Mouse (Mus musculus) cortical plate, adult 2 months (tissue): Measurements from ENCODE around the gene Olig3. TPM values are rescaled to one million over a fixed set of nuclear protein-coding genes. Genes with fewer than 3 reads are reported as not detected.
"Not testable (repeated sequence)": the region's sequence is repeated elsewhere in the genome, so short reads cannot be mapped to it uniquely, and the experiment has no call there.

Experiments
- H3K27ac ChIP-seq: fragments of 200-500 bp; 2 replicates; pipeline ENCODE4 v1.5.1; 2012; ENCODE audit warnings: low read length, control low read depth, inconsistent platforms; ENCODE audit not compliant: insufficient read depth
- H3K4me1 ChIP-seq: fragments of 200-500 bp; 2 replicates; pipeline ENCODE4 v1.6.1; 2011; ENCODE audit warnings: low read length; ENCODE audit not compliant: control insufficient read depth, insufficient read depth
- H3K4me3 ChIP-seq: fragments of 200-500 bp; 2 replicates; pipeline ENCODE4 v1.5.1; 2011; ENCODE audit warnings: mild to moderate bottlenecking, low read length, control low read depth; ENCODE audit not compliant: insufficient read depth
- CTCF ChIP-seq: fragments of 200-500 bp; IDR thresholded peaks from 2 replicates; pipeline ENCODE4 v1.5.1; 2011; ENCODE audit warnings: mild to moderate bottlenecking, control low read depth, low read length; ENCODE audit not compliant: insufficient read depth; ENCODE audit errors: extremely low read depth
- POLR2A ChIP-seq: fragments of 200-500 bp; IDR thresholded peaks from 2 replicates; pipeline ENCODE4 v1.6.1; 2011; ENCODE audit warnings: mild to moderate bottlenecking, low read length, control low read depth; ENCODE audit not compliant: insufficient read depth; ENCODE audit errors: extremely low read depth
- polyA plus RNA-seq: library from polyadenylated mRNA; depleted of rRNA; stranded (reverse); fragments of >200 nt; gene quantifications from 2 replicates; pipeline ENCODE4 v1.2.3, GENCODE M21; 2012; rRNA removed

The Olig3 gene
- polyA plus RNA-seq, 1 experiment: not detected

- TF ChIP-seq CTCF (no peak), POLR2A (no peak)
- H3K4me3 ChIP-seq: no peak overlapping the region
These were observed 19.5 kb downstream of the Olig3 start for GRCm38 (mm10) chr10:19375838-19376237.

GRCm38 (mm10) chr10:19380971-19381370 is 24.6 kb downstream of the Olig3 start:
- H3K4me1 ChIP-seq, H3K27ac ChIP-seq, H3K4me3 ChIP-seq: not testable (repeated sequence)

More at GRCm38 (mm10) chr10:19375838-19376237, 19.5 kb downstream of the Olig3 start:
- H3K27ac ChIP-seq: no peak overlapping the region
- H3K4me1 ChIP-seq: no peaks in the 10 kb centered on the region

- no peak for TF ChIP-seq POLR2A
- no peak for TF ChIP-seq CTCF
- Histone ChIP-seq H3K4me3 (no peak overlapping the region), H3K4me1 (no peaks in the 10 kb centered on the region), H3K27ac (no peak overlapping the region)
These were observed 27.8 kb downstream of the Olig3 start for GRCm38 (mm10) chr10:19384176-19384575.

- no peaks in the 10 kb centered on the region for H3K4me1 ChIP-seq
- H3K27ac ChIP-seq: no peak overlapping the region
- H3K4me3 ChIP-seq: no peak overlapping the region
- no peak for TF ChIP-seq CTCF
- no peak for TF ChIP-seq POLR2A
These were observed 35.5 kb downstream of the Olig3 start for GRCm38 (mm10) chr10:19391819-19392218.

GRCm38 (mm10) chr10:19396485-19397137 is 40.3 kb downstream of the Olig3 start:
- no peak overlapping the region for H3K27ac ChIP-seq
- TF ChIP-seq CTCF: no peak
- no peak for TF ChIP-seq POLR2A
- no peak overlapping the region for H3K4me3 ChIP-seq

DNA sequence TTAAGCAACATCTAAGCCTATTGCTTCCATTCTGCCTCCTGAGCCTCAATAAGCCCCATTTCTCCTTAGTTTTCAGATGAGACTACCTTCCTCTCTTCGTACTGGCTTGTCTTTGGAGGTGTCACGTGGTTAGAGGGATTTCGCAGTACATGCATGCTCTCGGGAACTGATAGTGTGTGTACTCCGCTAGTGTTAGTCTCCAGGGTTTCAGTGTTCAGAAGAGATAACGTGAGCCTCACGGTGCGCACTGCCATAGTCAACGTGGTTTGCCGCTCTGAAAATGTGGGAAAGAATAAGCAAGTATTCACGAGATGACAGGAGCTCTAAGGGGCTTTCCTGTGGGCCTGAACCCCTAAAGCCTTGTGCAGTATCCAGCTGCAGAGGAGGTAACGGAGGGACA is 41.1 kb downstream of the Olig3 start:
- Histone ChIP-seq H3K27ac (no peak overlapping the region), H3K4me3 (no peak overlapping the region), H3K4me1 (no peaks in the 10 kb centered on the region)
- TF ChIP-seq POLR2A: no peak
- no peak for TF ChIP-seq CTCF

More at GRCm38 (mm10) chr10:19396485-19397137, 40.3 kb downstream of the Olig3 start:
- H3K4me1 ChIP-seq: no peaks in the 10 kb centered on the region

DNA sequence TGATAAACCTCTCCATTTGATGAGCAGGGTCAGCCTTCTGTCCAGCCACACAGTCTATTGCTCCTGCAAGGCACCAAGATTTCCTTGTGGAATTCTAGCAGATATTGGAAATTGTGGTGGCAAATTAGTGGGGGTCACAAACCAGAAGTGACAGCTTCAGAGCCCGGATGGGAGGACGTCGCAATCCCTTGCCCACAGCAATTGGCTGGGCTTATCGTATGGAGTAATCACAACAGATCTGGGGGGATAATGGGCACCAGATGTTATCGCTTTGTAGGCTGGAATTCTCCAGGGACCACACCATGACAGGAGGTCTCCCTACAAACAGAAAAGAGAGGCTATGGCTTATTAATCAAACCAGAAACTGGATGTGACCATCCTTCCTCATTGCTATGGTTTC is 44.8 kb downstream of the Olig3 start:
- Histone ChIP-seq H3K4me1 (no peaks in the 10 kb centered on the region), H3K4me3 (no peak overlapping the region), H3K27ac (no peak overlapping the region)
- no peak for TF ChIP-seq CTCF
- no peak for TF ChIP-seq POLR2A

DNA sequence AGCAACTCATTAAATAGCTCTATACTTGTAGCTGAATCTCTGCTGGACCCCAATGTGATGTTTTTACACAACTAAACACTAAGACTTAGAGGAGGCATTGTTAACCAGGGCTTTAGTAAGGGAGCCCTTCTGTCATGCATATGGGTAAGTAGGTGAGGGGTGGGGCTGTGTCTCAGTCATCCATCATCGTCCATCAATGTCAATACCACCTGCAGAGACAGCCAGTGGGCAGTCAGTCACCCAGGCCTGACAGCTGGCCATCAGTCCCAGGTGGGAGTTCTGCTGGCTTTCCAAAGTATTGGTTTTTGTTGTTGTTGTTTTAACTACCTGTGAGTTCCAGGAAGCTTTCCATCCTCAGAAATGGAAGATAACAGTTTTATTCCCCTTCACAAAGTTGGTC is 48.1 kb downstream of the Olig3 start:
- no peak for TF ChIP-seq POLR2A
- TF ChIP-seq CTCF: no peak
- Histone ChIP-seq H3K4me3 (no peak overlapping the region), H3K27ac (no peak overlapping the region), H3K4me1 (no peaks in the 10 kb centered on the region)

DNA sequence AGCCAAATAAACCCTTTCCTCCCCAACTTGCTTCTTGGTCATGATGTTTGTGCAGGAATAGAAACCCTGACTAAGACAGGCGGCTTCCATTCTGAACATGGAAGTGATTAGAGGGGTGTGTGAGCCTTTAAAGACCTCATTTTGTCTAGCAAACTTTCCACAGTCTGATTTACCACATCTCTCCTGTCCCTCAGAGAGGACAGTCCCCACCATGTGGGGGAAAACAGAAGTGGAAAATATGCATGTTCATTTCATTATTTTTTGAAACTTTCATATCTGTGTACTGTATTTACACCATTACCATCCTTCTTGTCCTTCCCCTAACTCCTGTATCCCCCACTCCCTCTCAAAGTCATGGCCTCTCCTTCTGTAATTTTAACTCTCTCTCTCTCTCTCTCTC is 49.6 kb downstream of the Olig3 start:
- no peak for TF ChIP-seq CTCF
- no peak overlapping the region for H3K27ac ChIP-seq
- H3K4me1 ChIP-seq: no peaks in the 10 kb centered on the region
- no peak overlapping the region for H3K4me3 ChIP-seq

DNA sequence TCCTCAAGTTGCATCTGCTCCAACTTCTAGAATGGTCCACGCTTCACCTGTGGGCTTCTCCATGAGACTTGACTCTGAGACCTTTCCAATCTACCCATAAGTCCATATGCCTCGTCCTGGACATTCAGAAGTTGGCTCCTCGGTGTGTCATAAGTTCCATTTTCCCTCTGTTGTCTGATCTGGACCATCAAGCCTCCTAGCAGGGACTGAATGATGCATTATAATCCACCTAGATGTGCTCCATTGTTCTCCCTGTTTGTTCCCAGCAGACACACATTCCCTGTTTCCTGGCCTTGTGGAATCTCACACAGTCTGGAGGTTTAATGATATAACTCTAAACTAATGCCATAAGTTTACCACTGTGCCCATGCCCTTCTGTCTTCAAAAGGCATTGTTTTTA is 50.8 kb downstream of the Olig3 start:
- Histone ChIP-seq H3K27ac (no peak overlapping the region), H3K4me1 (no peaks in the 10 kb centered on the region)
- TF ChIP-seq POLR2A (no peak), CTCF (no peak)

More for the DNA sequence above, 50.8 kb downstream of the Olig3 start:
- no peak overlapping the region for H3K4me3 ChIP-seq

Other genes with a start within 250 kb of the Olig3 start
- gene Ifngr1, start 235.4 kb downstream of the Olig3 start, polyA plus RNA-seq: 17.2 and 19.7 TPM in 2 replicates